Mouse (Mus musculus): Measurements from ENCODE around the gene Ppp4r2.

The Ppp4r2 gene

GRCm38 (mm10) chr6:100884594-100885225 is 51.3 kb downstream of the Ppp4r2 start:
- DNase-seq (ENCODE audit: low spot score): no peak

DNA sequence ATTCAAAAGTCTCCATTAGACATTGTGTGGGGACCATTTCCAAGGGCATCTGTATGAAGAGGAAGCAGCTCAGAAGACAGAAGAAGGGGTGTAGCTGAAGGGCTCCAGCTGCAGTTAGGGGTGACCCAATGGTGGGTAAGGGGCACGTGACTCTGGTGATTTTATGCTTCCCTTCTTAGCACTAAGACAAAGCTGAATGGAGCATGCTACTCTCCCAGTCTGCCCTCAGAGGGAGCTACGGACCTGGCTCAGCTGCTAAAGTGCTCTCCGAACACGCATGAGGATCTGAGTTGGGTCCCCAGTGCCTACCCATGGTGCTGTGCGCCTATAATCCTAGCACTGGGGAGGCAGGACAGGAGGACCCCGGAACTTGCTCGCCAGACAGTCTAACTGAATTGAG is 52.0 kb downstream of the Ppp4r2 start:
- no peak for DNase-seq (ENCODE audit: low spot score)

GRCm38 (mm10) chr6:100887012-100887411 is 53.6 kb downstream of the Ppp4r2 start:
- no peak for DNase-seq (ENCODE audit: low spot score)

GRCm38 (mm10) chr6:100889340-100889739 is 55.9 kb downstream of the Ppp4r2 start:
- no peak for DNase-seq (ENCODE audit: low spot score)

DNA sequence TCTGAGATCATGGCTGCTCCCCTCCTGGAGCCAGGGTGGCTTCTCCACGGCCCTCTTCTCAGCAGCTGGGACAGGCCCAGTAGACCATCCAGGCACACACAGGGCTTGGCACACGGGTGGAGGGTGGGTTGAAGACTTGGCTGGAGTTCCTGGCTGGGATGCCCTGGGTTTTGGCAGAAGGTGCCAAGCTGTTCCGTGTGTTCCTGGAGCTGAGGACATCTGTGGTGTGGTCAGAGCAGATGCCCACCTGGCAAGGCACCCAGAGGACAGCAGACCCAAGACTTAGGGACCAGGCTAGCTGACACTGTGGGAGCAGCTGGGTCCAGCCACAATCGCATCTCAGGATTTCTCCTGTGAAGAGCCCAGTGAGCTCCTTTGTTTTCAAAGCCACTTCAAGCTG is 59.1 kb downstream of the Ppp4r2 start:
- no peak for DNase-seq (ENCODE audit: low spot score)

DNA sequence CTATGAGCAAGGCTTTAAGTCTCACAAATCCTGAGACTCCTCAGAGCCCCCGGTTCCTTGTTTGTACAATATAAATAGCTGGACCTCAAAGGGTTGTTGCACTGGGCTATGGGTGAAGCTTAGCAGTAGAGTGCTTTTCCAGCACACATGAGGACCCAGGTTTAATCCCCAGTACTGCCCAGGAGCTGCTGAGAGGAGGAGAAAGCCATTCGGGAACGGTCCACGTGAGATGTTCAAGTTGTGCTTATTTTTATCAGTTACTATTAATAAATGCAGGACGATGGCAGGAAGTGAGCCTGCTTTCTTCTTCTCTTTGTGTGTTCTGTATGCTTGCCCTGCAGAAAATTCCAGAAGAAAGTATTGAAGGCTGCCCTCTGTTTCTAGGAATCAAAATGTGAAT is 59.7 kb downstream of the Ppp4r2 start:
- no peak for DNase-seq (ENCODE audit: low spot score)

GRCm38 (mm10) chr6:100895183-100895582 is 61.8 kb downstream of the Ppp4r2 start:
- no peak for DNase-seq (ENCODE audit: low spot score)

DNA sequence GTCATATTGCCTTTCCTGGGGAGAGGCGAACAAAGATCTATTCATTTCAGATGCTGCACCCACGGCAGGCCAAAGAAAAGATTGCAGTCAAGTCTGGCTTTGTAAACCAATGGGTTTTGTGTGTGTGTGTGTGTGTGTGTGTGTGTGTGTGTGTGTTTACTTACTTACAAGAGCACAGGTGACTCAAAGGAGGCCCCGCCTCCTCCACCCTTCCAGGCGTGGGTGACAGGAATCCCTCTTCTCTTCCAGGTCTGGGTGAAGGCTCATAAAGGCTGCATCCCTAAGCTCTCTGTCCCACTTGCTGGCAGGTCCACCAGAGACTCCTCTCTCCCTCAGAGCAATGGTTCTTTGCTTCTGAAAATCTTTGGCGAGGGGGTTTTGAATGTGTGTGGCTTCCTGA is 63.5 kb downstream of the Ppp4r2 start:
- DNase-seq (ENCODE audit: low spot score): no peak

DNA sequence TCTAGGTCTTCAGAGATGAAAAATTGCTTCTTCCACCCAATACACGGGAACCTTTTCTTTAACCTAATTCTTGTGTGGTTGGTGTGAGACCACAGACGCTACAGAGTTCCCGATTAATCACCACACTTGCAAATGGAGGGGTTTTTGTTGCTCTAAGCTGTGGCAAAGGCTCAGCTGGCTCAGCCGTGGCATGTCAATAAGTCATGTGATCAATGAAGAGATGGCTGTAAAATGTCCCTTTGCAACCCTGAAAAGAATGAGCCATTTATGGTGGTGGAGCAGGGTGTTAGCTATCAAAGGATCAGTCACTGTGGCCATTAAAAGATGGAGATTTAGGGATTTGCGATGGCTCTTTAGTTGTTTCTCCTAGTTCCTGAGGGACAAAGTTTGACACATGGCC is 71.0 kb downstream of the Ppp4r2 start:
- DNase-seq (ENCODE audit: low spot score): no peak

- DNase-seq (ENCODE audit: low spot score): no peak
These were observed 76.8 kb downstream of the Ppp4r2 start for GRCm38 (mm10) chr6:100910136-100910675.

Measured in adipocyte (in vitro differentiated cells).